Mouse (Mus musculus) liver, embryonic 11.5 days (tissue): Measurements from ENCODE around the gene Lmo3. TPM values are rescaled to one million over a fixed set of nuclear protein-coding genes. Genes with fewer than 3 reads are reported as not detected.

Experiments
- ATAC-seq: fragments of 200-750 bp; cut with Nextera tagmentation; replicated peaks from 2 replicates; pipeline ENCODE4 v1.8.0; 2017; ENCODE audit warnings: moderate number of reproducible peaks, mild to moderate bottlenecking, moderate TSS enrichment, moderate library complexity; ENCODE audit not compliant: low FRiP score
- DNase-seq: peaks from one replicate; pipeline ENCODE4 v3.0.0-alpha.2; 2017; ENCODE audit warnings: low spot score
- H3K27ac ChIP-seq: fragments of 300-500 bp; sonication (generic); 2 replicates; pipeline ENCODE4 v1.5.1; 2014; ENCODE audit warnings: mild to moderate bottlenecking, low read depth, low read length, control low read depth
- H3K27me3 ChIP-seq: fragments of 300-500 bp; sonication (generic); replicated peaks from 2 replicates; pipeline ENCODE4 v1.6.1; 2014; ENCODE audit warnings: low read length, mixed read lengths; ENCODE audit not compliant: control insufficient read depth, insufficient read depth
- H3K36me3 ChIP-seq: fragments of 300-500 bp; sonication (generic); 2 replicates; pipeline ENCODE4 v1.6.1; 2014; ENCODE audit warnings: mild to moderate bottlenecking, low read length, moderate library complexity, mixed read lengths; ENCODE audit not compliant: control insufficient read depth, insufficient read depth
- H3K4me1 ChIP-seq: fragments of 300-500 bp; sonication (generic); replicated peaks from 2 replicates; pipeline ENCODE4 v1.6.1; 2014; ENCODE audit warnings: low read length, mixed read lengths; ENCODE audit not compliant: control insufficient read depth, insufficient read depth
- H3K4me2 ChIP-seq: fragments of 300-500 bp; sonication (generic); 2 replicates; pipeline ENCODE4 v1.6.1; 2014; ENCODE audit warnings: mild to moderate bottlenecking, control low read depth, moderate library complexity
- H3K4me3 ChIP-seq: fragments of 300-500 bp; sonication (generic); 2 replicates; pipeline ENCODE4 v1.5.1; 2014; ENCODE audit warnings: low read depth, low read length, control low read depth
- H3K9ac ChIP-seq: fragments of 300-500 bp; sonication (generic); 2 replicates; pipeline ENCODE4 v1.6.1; 2014; ENCODE audit warnings: low read depth, low read length, control low read depth
- H3K9me3 ChIP-seq: fragments of 300-500 bp; sonication (generic); 2 replicates; pipeline ENCODE4 v1.6.1; 2016; ENCODE audit warnings: low read length, inconsistent platforms, mixed read lengths; ENCODE audit not compliant: control insufficient read depth
- WGBS: fragments of 180-500 bp; shearing (Covaris S2); extraction: QIAGEN DNeasy Blood & Tissue Kit; methylation state at CpG from one replicate; pipeline ENCODE4 v1.1.7; 2014; 5-methylcytosine and 5-hydroxymethylcytosine counted together
- polyA plus RNA-seq: library from polyadenylated mRNA; unstranded; fragments of >200 nt; fragmentation: Nextera tagmentation; extraction: Ambion mirVana; gene quantifications from 2 replicates; pipeline ENCODE4 v1.2.1, GENCODE M21; 2014

Gene Lmo3
- 1.1 and 1.9 TPM in 2 replicates for polyA plus RNA-seq

GRCm38 (mm10) chr6:138581734-138582505 lies at the start of gene Lmo3:
TSS of gene Lmo3 (minus strand) at chr6:138581968.
- H3K4me1 ChIP-seq = no peaks in the 10 kb centered on the region
- H3K4me3 ChIP-seq = no peak within 1 kb of the TSS
- no peaks in the 10 kb centered on the region for H3K9me3 ChIP-seq
- no peak within 1 kb of the TSS for H3K9ac ChIP-seq
- no peaks in the 10 kb centered on the region for H3K27me3 ChIP-seq
- ATAC-seq (no peak), DNase-seq (no peak)
- WGBS = 76% methylated on average over 13 of the region's 13 CpGs
- H3K4me2 ChIP-seq = no peak within 1 kb of the TSS
- H3K36me3 ChIP-seq = no peaks in the 10 kb centered on the region
- no peak within 1 kb of the TSS for H3K27ac ChIP-seq

DNA sequence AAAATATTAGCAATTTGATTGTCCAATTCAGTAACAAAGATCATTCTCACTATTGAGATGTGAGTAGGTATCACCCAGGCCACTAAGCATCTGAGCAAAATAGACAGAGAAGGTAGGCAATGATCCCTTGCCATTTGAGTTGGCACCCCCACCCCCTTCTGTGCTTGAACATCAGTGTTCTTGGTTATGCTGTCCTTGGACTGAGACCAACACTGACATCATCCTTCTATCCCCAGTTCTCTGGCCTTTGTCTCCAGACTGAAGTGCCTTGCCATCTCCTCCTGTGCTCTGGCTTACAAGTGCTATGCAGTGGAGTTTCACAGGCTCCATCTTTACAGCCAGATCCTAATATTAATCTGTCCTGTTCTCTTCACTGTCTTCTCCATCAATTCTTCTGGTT lies 39.0 kb upstream of the Lmo3 start:
- Histone ChIP-seq H3K4me2 (no peak overlapping the region), H3K4me3 (no peak overlapping the region)
- no peak for ATAC-seq

GRCm38 (mm10) chr6:138618396-138618795 lies 36.6 kb upstream of the Lmo3 start:
- DNase-seq (no peak), ATAC-seq (no peak)
- H3K9ac ChIP-seq = no peak overlapping the region
- no peaks in the 10 kb centered on the region for H3K9me3 ChIP-seq
- no peak overlapping the region for H3K27ac ChIP-seq
- no peaks in the 10 kb centered on the region for H3K36me3 ChIP-seq
- no peak overlapping the region for H3K4me3 ChIP-seq
- WGBS = 89% methylated on average over 3 of the region's 3 CpGs
- no peaks in the 10 kb centered on the region for H3K27me3 ChIP-seq
- H3K4me2 ChIP-seq = no peak overlapping the region
- no peaks in the 10 kb centered on the region for H3K4me1 ChIP-seq

More for the DNA sequence above, 39.0 kb upstream of the Lmo3 start:
- no peaks in the 10 kb centered on the region for H3K4me1 ChIP-seq
- H3K27ac ChIP-seq = no peak overlapping the region
- no peaks in the 10 kb centered on the region for H3K36me3 ChIP-seq
- no peaks in the 10 kb centered on the region for H3K27me3 ChIP-seq
- H3K9ac ChIP-seq = no peak overlapping the region
- H3K9me3 ChIP-seq = no peaks in the 10 kb centered on the region
- no peak for DNase-seq

- no peaks in the 10 kb centered on the region for H3K4me1 ChIP-seq
- H3K27ac ChIP-seq = no peak overlapping the region
- H3K36me3 ChIP-seq = no peaks in the 10 kb centered on the region
- no peak overlapping the region for H3K4me3 ChIP-seq
- H3K9ac ChIP-seq = no peak overlapping the region
- ATAC-seq (no peak), DNase-seq (no peak)
- no peaks in the 10 kb centered on the region for H3K9me3 ChIP-seq
- WGBS = 86% methylated on average over 15 of the region's 15 CpGs
- H3K27me3 ChIP-seq = no peaks in the 10 kb centered on the region
- no peak overlapping the region for H3K4me2 ChIP-seq
These were observed 15.2 kb upstream of the Lmo3 start for GRCm38 (mm10) chr6:138597016-138597415.

DNA sequence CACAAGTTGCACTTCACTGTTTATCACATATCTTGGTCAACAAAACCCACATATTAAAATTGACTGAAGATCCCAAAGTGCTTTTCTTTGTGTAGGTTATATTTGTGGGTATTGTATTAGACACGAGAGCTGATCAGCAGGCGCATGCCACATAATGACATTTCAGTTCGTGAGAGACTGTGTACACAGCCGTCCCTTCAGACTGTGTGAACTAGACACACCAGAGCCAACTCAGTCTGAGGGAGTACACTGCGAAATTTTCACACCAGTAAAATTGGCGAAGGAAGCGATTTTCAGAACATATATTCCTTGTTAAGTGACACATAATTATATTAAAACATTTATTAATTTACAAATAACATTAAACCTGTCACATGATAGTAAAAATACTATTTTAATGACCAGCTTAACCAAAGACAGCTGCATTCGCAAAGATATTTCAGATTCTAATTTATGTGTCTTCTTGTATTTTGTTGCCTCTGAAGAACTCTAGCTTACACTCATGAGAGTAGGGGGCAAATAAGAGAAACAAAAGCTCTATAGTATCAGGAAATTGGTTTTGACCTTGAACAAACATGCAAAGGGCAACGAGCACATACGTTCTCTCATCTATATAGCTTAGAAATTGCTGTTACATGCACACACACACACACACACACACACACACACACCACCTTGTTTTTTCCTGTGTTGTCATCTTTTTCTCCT lies 14.4 kb upstream of the Lmo3 start:
- Histone ChIP-seq H3K9me3 (no peaks in the 10 kb centered on the region), H3K9ac (no peak overlapping the region), H3K27ac (no peak overlapping the region), H3K4me2 (no peak overlapping the region), H3K36me3 (no peaks in the 10 kb centered on the region), H3K4me1 (no peaks in the 10 kb centered on the region), H3K27me3 (no peaks in the 10 kb centered on the region), H3K4me3 (no peak overlapping the region)
- ATAC-seq (no peak), DNase-seq (no peak)
- WGBS = 76% methylated on average over 10 of the region's 10 CpGs

DNA sequence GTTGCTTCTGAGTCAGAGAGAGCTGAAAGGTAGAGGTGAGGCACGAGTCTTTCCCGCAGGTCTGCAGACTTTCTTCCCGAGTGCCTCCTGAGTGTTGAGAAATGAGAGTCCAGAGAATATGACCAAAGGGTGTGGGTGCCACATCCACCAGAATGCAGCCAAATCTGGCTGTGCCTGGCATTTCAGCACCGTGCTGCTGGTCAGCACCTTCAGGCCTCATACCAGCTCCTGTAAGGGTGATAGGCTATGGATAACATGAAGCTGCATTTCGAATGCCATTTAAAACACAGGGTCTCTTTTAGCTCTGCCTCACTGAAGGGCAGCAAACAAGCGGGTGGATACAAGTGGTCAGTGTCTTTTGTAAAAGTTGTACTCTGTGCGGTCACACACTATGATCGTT lies 1.5 kb upstream of the Lmo3 start:
- Histone ChIP-seq H3K9me3 (no peaks in the 10 kb centered on the region), H3K9ac (no peak overlapping the region), H3K4me2 (no peak overlapping the region), H3K4me1 (no peaks in the 10 kb centered on the region), H3K27me3 (no peaks in the 10 kb centered on the region), H3K36me3 (no peaks in the 10 kb centered on the region), H3K27ac (no peak overlapping the region), H3K4me3 (no peak overlapping the region)
- DNase-seq (no peak), ATAC-seq (no peak)
- 67% methylated on average over 8 of the region's 8 CpGs for WGBS

DNA sequence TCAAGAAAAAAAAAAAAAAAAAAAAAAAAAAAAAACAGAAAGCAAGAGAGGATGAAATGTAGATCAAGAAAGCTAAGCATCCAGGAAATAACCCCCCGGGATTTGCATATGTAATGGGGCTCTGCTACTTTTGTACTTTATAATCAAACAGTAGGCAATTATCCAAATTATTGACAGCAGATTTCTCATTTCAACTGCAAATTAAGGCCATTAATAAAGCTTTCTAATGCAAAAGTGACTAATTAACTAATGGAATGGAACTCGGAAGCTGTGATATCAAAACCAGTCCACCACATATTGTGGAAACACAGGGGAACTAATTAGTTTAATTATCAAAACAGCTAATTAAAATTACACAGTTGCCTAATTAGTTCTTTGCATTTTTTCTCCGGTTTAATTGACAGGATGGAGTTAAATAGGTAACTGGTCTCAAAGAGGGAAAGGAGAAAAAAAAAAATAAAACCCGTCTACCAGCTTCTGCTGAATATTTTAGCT lies 785 bp upstream of the Lmo3 start:
- Histone ChIP-seq H3K27me3 (no peaks in the 10 kb centered on the region), H3K9me3 (no peaks in the 10 kb centered on the region), H3K4me3 (no peak overlapping the region), H3K4me2 (no peak overlapping the region), H3K36me3 (no peaks in the 10 kb centered on the region), H3K27ac (no peak overlapping the region), H3K4me1 (no peaks in the 10 kb centered on the region), H3K9ac (no peak overlapping the region)
- 70% methylated on average over 4 of the region's 4 CpGs for WGBS
- ATAC-seq = no peak
- DNase-seq = no peak

DNA sequence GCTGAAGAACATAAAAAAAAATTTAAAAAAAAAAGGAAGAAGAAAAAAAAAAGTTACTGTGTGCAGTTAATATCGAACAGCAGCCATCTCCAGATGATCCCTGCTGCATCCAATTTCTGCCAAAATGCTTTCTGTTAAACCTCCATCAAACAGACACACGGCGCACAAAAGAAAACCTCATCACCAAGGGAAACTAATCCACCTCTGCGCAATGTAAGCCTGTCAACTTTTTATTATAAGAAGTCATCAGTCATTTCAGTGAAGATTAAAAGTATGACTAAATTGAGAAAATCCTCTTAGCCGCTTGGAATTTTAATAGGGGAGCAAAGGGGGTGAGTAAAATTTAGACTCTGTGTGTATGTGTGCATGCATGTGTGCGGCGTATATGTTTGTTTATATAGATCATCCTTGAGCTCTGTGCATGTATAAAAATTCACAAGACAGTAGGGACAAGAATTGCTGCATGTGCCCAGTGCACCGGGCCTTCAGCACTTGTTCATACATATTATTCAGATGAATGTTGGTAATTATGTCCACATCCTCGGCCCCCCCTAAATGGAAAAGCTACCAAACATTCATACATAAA lies 1.2 kb downstream of the Lmo3 start:
- Histone ChIP-seq H3K9me3 (no peaks in the 10 kb centered on the region), H3K4me3 (no peak overlapping the region), H3K36me3 (no peaks in the 10 kb centered on the region), H3K27me3 (no peaks in the 10 kb centered on the region), H3K4me1 (no peaks in the 10 kb centered on the region), H3K4me2 (no peak overlapping the region), H3K9ac (no peak overlapping the region), H3K27ac (no peak overlapping the region)
- 77% methylated on average over 9 of the region's 9 CpGs for WGBS
- no peak for DNase-seq
- ATAC-seq = no peak
